Mouse (Mus musculus): Measurements from ENCODE around the gene Ppp1r37. TPM values are rescaled to one million over a fixed set of nuclear protein-coding genes. Genes with fewer than 3 reads are reported as not detected.
A peak's percentile ranks its signal among the peaks of the same experiment; 100 is the strongest.

The Ppp1r37 gene
- polyA plus RNA-seq, 1 experiment from 2014 or later: 4.5 TPM

DNA sequence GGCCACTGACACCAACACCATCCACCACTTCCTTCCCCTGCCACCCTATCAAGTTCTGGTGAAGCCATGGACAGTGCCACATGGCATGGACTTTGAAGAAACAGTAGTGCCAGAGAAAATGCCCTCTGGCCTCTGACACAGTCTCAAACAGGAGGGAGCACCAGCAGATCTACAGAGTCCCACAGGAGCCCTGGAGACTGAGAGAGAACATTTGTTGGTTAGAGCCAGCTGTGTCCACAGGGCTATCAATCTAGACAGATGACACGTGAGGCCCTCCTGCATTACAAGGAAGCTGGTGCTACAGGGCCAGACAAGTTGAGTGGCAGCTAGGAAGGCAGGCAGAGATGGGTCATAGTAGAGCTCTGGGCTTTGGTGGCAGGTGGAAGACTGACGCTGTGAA lies 10.4 kb downstream of the Ppp1r37 start:
- H3K36me3 ChIP-seq (ENCODE audit: control insufficient read depth, insufficient read depth, low read length): no peaks in the 10 kb centered on the region; the same call in 1 of the 2 replicates
- H3K27ac ChIP-seq (ENCODE audit: low read depth, low read length): no peak overlapping the region
- WGBS: 52% methylated on average over 2 of the region's 2 CpGs
- H3K4me3 ChIP-seq (ENCODE audit: low read depth, low read length): no peak overlapping the region
- peaks cover 4% of the 10 kb centered on the region; the same call in 1 of the 2 replicates for H3K4me1 ChIP-seq (ENCODE audit: control insufficient read depth, insufficient read depth, low read length)
- ATAC-seq (ENCODE audit: insufficient read depth, low FRiP score, low TSS enrichment) (no peak), DNase-seq (ENCODE audit: low spot score) (no peak)
- no peak overlapping the region for H3K9ac ChIP-seq (ENCODE audit: low read length)
- H3K27me3 ChIP-seq (ENCODE audit: control insufficient read depth, insufficient read depth, low read length): no peaks in the 10 kb centered on the region
- H3K4me2 ChIP-seq (ENCODE audit: low read depth): no peak overlapping the region
- no peaks in the 10 kb centered on the region for H3K9me3 ChIP-seq (ENCODE audit: control insufficient read depth, low read length)

DNA sequence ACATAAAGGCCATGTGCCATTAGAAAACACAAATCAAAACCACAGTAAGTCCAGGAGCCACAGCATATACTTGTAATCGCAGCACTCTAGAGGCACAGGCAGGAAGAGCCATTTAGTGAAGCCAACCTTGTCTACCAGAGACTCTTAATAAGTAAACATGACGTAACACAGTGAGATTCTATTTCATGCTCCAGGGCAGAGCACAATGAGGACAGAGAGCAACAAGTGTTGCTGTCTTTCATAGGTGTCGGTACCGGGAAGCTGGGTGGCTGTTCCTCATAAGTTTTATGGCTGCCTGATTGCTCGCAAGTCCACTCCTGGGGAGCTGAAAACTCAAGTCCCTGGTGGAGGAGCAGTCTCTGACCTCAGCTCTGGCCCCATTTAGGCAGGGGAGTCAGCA lies 11.2 kb downstream of the Ppp1r37 start:
- Histone ChIP-seq H3K27ac (ENCODE audit: low read depth, low read length) (no peak overlapping the region), H3K4me3 (ENCODE audit: low read depth, low read length) (no peak overlapping the region), H3K4me1 (ENCODE audit: control insufficient read depth, insufficient read depth, low read length) (peaks cover 4% of the 10 kb centered on the region; the same call in 1 of the 2 replicates), H3K27me3 (ENCODE audit: control insufficient read depth, insufficient read depth, low read length) (no peaks in the 10 kb centered on the region), H3K9me3 (ENCODE audit: control insufficient read depth, low read length) (no peaks in the 10 kb centered on the region), H3K9ac (ENCODE audit: low read length) (no peak overlapping the region), H3K4me2 (ENCODE audit: low read depth) (no peak overlapping the region), H3K36me3 (ENCODE audit: control insufficient read depth, insufficient read depth, low read length) (no peaks in the 10 kb centered on the region; the same call in 1 of the 2 replicates)
- ATAC-seq (ENCODE audit: insufficient read depth, low FRiP score, low TSS enrichment) (no peak), DNase-seq (ENCODE audit: low spot score) (no peak)
- 75% methylated on average over 5 of the region's 5 CpGs for WGBS

- no peaks in the 10 kb centered on the region for H3K9me3 ChIP-seq (ENCODE audit: control insufficient read depth, low read length)
- no peaks in the 10 kb centered on the region; the same call in 1 of the 2 replicates for H3K36me3 ChIP-seq (ENCODE audit: control insufficient read depth, insufficient read depth, low read length)
- no peak overlapping the region for H3K9ac ChIP-seq (ENCODE audit: low read length)
- no peak overlapping the region for H3K27ac ChIP-seq (ENCODE audit: low read depth, low read length)
- WGBS: 90% methylated on average over 10 of the region's 10 CpGs
- H3K4me3 ChIP-seq (ENCODE audit: low read depth, low read length): no peak overlapping the region
- DNase-seq (ENCODE audit: low spot score): no peak
- ATAC-seq (ENCODE audit: insufficient read depth, low FRiP score, low TSS enrichment): no peak
- no peak overlapping the region for H3K4me2 ChIP-seq (ENCODE audit: low read depth)
- no peaks in the 10 kb centered on the region for H3K27me3 ChIP-seq (ENCODE audit: control insufficient read depth, insufficient read depth, low read length)
- peaks cover 4% of the 10 kb centered on the region; the same call in 1 of the 2 replicates for H3K4me1 ChIP-seq (ENCODE audit: control insufficient read depth, insufficient read depth, low read length)
Measured at GRCm38 (mm10) chr7:19549394-19549793, 13.5 kb downstream of the Ppp1r37 start.

- no peak overlapping the region for H3K9ac ChIP-seq (ENCODE audit: low read length)
- 73% methylated on average over 2 of the region's 2 CpGs for WGBS
- no peak overlapping the region for H3K27ac ChIP-seq (ENCODE audit: low read depth, low read length)
- H3K4me2 ChIP-seq (ENCODE audit: low read depth): no peak overlapping the region
- H3K36me3 ChIP-seq (ENCODE audit: control insufficient read depth, insufficient read depth, low read length): no peaks in the 10 kb centered on the region; the same call in 1 of the 2 replicates
- no peak overlapping the region for H3K4me3 ChIP-seq (ENCODE audit: low read depth, low read length)
- DNase-seq (ENCODE audit: low spot score) (no peak), ATAC-seq (ENCODE audit: insufficient read depth, low FRiP score, low TSS enrichment) (no peak)
- no peaks in the 10 kb centered on the region for H3K9me3 ChIP-seq (ENCODE audit: control insufficient read depth, low read length)
- peaks cover 2% of the 10 kb centered on the region for H3K4me1 ChIP-seq (ENCODE audit: control insufficient read depth, insufficient read depth, low read length)
- no peaks in the 10 kb centered on the region for H3K27me3 ChIP-seq (ENCODE audit: control insufficient read depth, insufficient read depth, low read length)
Measured at GRCm38 (mm10) chr7:19547344-19547969, 15.4 kb downstream of the Ppp1r37 start.

- H3K9me3 ChIP-seq (ENCODE audit: control insufficient read depth, low read length): no peaks in the 10 kb centered on the region
- 71% methylated on average over 3 of the region's 3 CpGs for WGBS
- no peaks in the 10 kb centered on the region for H3K27me3 ChIP-seq (ENCODE audit: control insufficient read depth, insufficient read depth, low read length)
- H3K9ac ChIP-seq (ENCODE audit: low read length): no peak overlapping the region
- no peak overlapping the region for H3K4me2 ChIP-seq (ENCODE audit: low read depth)
- H3K4me3 ChIP-seq (ENCODE audit: low read depth, low read length): no peak overlapping the region
- H3K4me1 ChIP-seq (ENCODE audit: control insufficient read depth, insufficient read depth, low read length): no peaks in the 10 kb centered on the region; the same call in none of the 2 replicates
- no peak for DNase-seq (ENCODE audit: low spot score)
- no peak for ATAC-seq (ENCODE audit: insufficient read depth, low FRiP score, low TSS enrichment)
- no peaks in the 10 kb centered on the region; the same call in 1 of the 2 replicates for H3K36me3 ChIP-seq (ENCODE audit: control insufficient read depth, insufficient read depth, low read length)
- H3K27ac ChIP-seq (ENCODE audit: low read depth, low read length): no peak overlapping the region
Measured at GRCm38 (mm10) chr7:19546007-19546406, 16.9 kb downstream of the Ppp1r37 start.

- DNase-seq (ENCODE audit: low spot score) (no peak), ATAC-seq (ENCODE audit: insufficient read depth, low FRiP score, low TSS enrichment) (no peak)
- Histone ChIP-seq H3K9me3 (ENCODE audit: control insufficient read depth, low read length) (no peaks in the 10 kb centered on the region), H3K27ac (ENCODE audit: low read depth, low read length) (no peak overlapping the region), H3K27me3 (ENCODE audit: control insufficient read depth, insufficient read depth, low read length) (no peaks in the 10 kb centered on the region), H3K4me1 (ENCODE audit: control insufficient read depth, insufficient read depth, low read length) (no peaks in the 10 kb centered on the region; the same call in none of the 2 replicates), H3K9ac (ENCODE audit: low read length) (no peak overlapping the region), H3K36me3 (ENCODE audit: control insufficient read depth, insufficient read depth, low read length) (no peaks in the 10 kb centered on the region; the same call in 1 of the 2 replicates), H3K4me3 (ENCODE audit: low read depth, low read length) (no peak overlapping the region), H3K4me2 (ENCODE audit: low read depth) (no peak overlapping the region)
- 64% methylated on average over 6 of the region's 6 CpGs for WGBS
Measured at GRCm38 (mm10) chr7:19543584-19543983, 19.3 kb downstream of the Ppp1r37 start.

- H3K36me3 ChIP-seq (ENCODE audit: control insufficient read depth, insufficient read depth, low read length): no peaks in the 10 kb centered on the region; the same call in 1 of the 2 replicates
- H3K4me2 ChIP-seq (ENCODE audit: low read depth): no peak overlapping the region
- H3K9ac ChIP-seq (ENCODE audit: low read length): 0 out of 2 replicates have a peak overlapping the region, but pooled peaks have one; percentile 18
- H3K27ac ChIP-seq (ENCODE audit: low read depth, low read length): no peak overlapping the region
- peak; percentile 50; the same call in 1 of the 2 replicates for ATAC-seq (ENCODE audit: insufficient read depth, low FRiP score, low TSS enrichment)
- 72% methylated on average over 8 of the region's 8 CpGs for WGBS
- no peak for DNase-seq (ENCODE audit: low spot score)
- no peaks in the 10 kb centered on the region for H3K9me3 ChIP-seq (ENCODE audit: control insufficient read depth, low read length)
- no peaks in the 10 kb centered on the region; the same call in 1 of the 2 replicates for H3K4me1 ChIP-seq (ENCODE audit: control insufficient read depth, insufficient read depth, low read length)
- no peaks in the 10 kb centered on the region for H3K27me3 ChIP-seq (ENCODE audit: control insufficient read depth, insufficient read depth, low read length)
- H3K4me3 ChIP-seq (ENCODE audit: low read depth, low read length): no peak overlapping the region
Measured at GRCm38 (mm10) chr7:19542155-19542691, 20.7 kb downstream of the Ppp1r37 start.

DNA sequence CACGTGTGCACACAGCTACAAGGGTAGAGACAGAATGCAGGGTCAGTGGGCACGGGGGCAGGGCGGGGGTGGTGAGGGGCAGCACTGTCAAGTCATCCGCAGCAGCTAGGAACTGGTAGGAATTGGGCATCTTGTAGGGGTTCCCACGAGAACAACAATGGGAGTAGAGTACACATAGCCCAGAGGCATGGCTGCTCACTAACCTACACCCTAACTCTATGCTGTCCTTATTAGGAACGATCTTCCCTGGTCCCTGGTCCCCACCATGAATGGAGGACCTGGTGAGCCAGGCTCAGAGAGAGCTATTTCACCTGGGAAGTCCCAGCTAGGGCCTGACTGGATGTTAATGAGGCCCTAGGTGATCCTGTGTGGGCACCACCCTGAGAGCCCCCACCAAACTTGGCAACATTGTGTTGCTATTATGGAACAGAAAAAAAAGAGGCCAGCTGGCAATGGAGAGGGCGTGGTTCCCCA lies 21.2 kb downstream of the Ppp1r37 start:
- WGBS: 89% methylated on average over 7 of the region's 7 CpGs
- no peaks in the 10 kb centered on the region; the same call in 1 of the 2 replicates for H3K36me3 ChIP-seq (ENCODE audit: control insufficient read depth, insufficient read depth, low read length)
- no peak overlapping the region for H3K4me2 ChIP-seq (ENCODE audit: low read depth)
- H3K4me1 ChIP-seq (ENCODE audit: control insufficient read depth, insufficient read depth, low read length): no peaks in the 10 kb centered on the region; the same call in 1 of the 2 replicates
- no peak for ATAC-seq (ENCODE audit: insufficient read depth, low FRiP score, low TSS enrichment)
- H3K9me3 ChIP-seq (ENCODE audit: control insufficient read depth, low read length): no peaks in the 10 kb centered on the region
- DNase-seq (ENCODE audit: low spot score): no peak
- no peak overlapping the region for H3K27ac ChIP-seq (ENCODE audit: low read depth, low read length)
- no peaks in the 10 kb centered on the region for H3K27me3 ChIP-seq (ENCODE audit: control insufficient read depth, insufficient read depth, low read length)
- no peak overlapping the region for H3K4me3 ChIP-seq (ENCODE audit: low read depth, low read length)
- 0 out of 2 replicates have a peak overlapping the region, but pooled peaks have one; percentile 18 for H3K9ac ChIP-seq (ENCODE audit: low read length)
